Mouse (Mus musculus) Patski (cell line): ENCODE measurements around the gene Emd. TPM values are rescaled to one million over a fixed set of nuclear protein-coding genes. Genes with fewer than 3 reads are reported as not detected.

ENCODE experiments used
- ATAC-seq: fragments of 100-300 bp; one replicate; pipeline ENCODE4 v1.8.0; 2021
- CTCF ChIA-PET: fragments of 350-600 bp; sonication (Branson Sonifier 250); formaldehyde crosslinking; loops from one replicate; lab custom pipeline; 2022; ENCODE audit warnings: inconsistent platforms; lab: Charles Lee
- POLR2A ChIA-PET: fragments of 350-600 bp; sonication (Branson Sonifier 250); formaldehyde crosslinking; loops from one replicate; lab custom pipeline; 2022; ENCODE audit warnings: antibody characterized with exemption, inconsistent platforms; lab: Charles Lee
- DNase-seq: peaks from one replicate; pipeline ENCODE4 v3.0.0-alpha.2; 2011; ENCODE audit warnings: low read depth, low spot score
- H3K27me3 ChIP-seq: fragments of 371-371 bp; one replicate; pipeline ENCODE4 v1.5.1; 2021
- CTCF ChIP-seq: fragments of 100-300 bp; IDR thresholded peaks from one replicate; pipeline ENCODE4 v1.5.1; 2021
- in situ Hi-C: fragments of 300-500 bp; cut with MboI; formaldehyde crosslinking; loops from 3 replicates; pipeline ENCODE4 v1.11.1; 2018; ENCODE audit warnings: low pct_unique_long_range_greater_than_20kb, mixed read lengths
- polyA plus RNA-seq: library from polyadenylated mRNA; unstranded; gene quantifications from one replicate; pipeline ENCODE4 v1.2.3, GENCODE M21; 2021

Gene Emd
- polyA plus RNA-seq, 1 experiment from 2014 or later: 88.3 TPM

- ATAC-seq: peak; percentile 38
- no peak for TF ChIP-seq CTCF
- in situ Hi-C loops: loop anchor here (5.0 kb wide), 2 partner anchors 37 to 167 kb away; partner anchors contain the start of genes Dnase1l1 and Taz
- H3K27me3 ChIP-seq: no peaks in the 10 kb centered on the region
- ChIA-PET POLR2A (interaction anchor here (0.7 to 2.1 kb wide), 3 partner anchors 24 to 123 kb away, joined by 3 to 10 read pairs (median 7); partner anchors contain the start of genes Rpl10 and Taz), CTCF (no interaction called here)
- no peak for DNase-seq
Observed at GRCm38 (mm10) chrX:74245687-74246086, 8.8 kb upstream of the Emd start.

GRCm38 (mm10) chrX:74246213-74246681 lies 8.2 kb upstream of the Emd start:
- no peaks in the 10 kb centered on the region for H3K27me3 ChIP-seq
- TF ChIP-seq CTCF: no peak
- ChIA-PET POLR2A (interaction anchor here (0.6 to 2.1 kb wide), 4 partner anchors 24 to 448 kb away, joined by 3 to 10 read pairs (median 5); partner anchors contain the start of genes Rpl10 and Taz), CTCF (no interaction called here)
- in situ Hi-C loops: loop anchor here (5.0 kb wide), 2 partner anchors 36 to 166 kb away; partner anchors contain the start of genes Dnase1l1 and Taz
- DNase-seq (no peak), ATAC-seq (peak; percentile 58)

GRCm38 (mm10) chrX:74246693-74247092 lies 7.8 kb upstream of the Emd start:
- DNase-seq: no peak

GRCm38 (mm10) chrX:74248651-74249050 lies 5.8 kb upstream of the Emd start:
- ChIA-PET CTCF (interaction anchor here (0.7 to 3.7 kb wide), 16 partner anchors 10 to 172 kb away, joined by 3 to 28 read pairs (median 4); partner anchors contain the start of genes Fam3a and Ikbkg), POLR2A (interaction anchor here (0.7 to 1.5 kb wide), 4 partner anchors 23 to 165 kb away, joined by 3 to 4 read pairs (median 3); no protein-coding TSS in a partner anchor)
- DNase-seq (no peak), ATAC-seq (no peak)
- no peaks in the 10 kb centered on the region for H3K27me3 ChIP-seq
- no peak for TF ChIP-seq CTCF
- in situ Hi-C loops: loop anchor here (5.0 kb wide), 2 partner anchors 34 to 164 kb away; partner anchors contain the start of genes Dnase1l1 and Taz

More at GRCm38 (mm10) chrX:74246693-74247092, 7.8 kb upstream of the Emd start:
- TF ChIP-seq CTCF: no peak
- ATAC-seq: no peak
- no peaks in the 10 kb centered on the region for H3K27me3 ChIP-seq
- ChIA-PET POLR2A (interaction anchor here (0.6 to 2.1 kb wide), 2 partner anchors 34 to 449 kb away, joined by 3 to 10 read pairs; partner anchors contain the start of gene Taz), CTCF (no interaction called here)
- in situ Hi-C loops: loop anchor here (5.0 kb wide), 2 partner anchors 36 to 166 kb away; partner anchors contain the start of genes Dnase1l1 and Taz

- no peak for TF ChIP-seq CTCF
- DNase-seq: no peak
- peaks cover 3% of the 10 kb centered on the region for H3K27me3 ChIP-seq
- CTCF ChIA-PET: interaction anchor here (0.8 to 3.7 kb wide), 8 partner anchors 9 to 164 kb away, joined by 3 to 28 read pairs (median 6); partner anchors contain the start of genes Fam3a and Ikbkg
- no peak for ATAC-seq
- in situ Hi-C loops: loop anchor here (5.0 kb wide), 2 partner anchors 33 to 163 kb away; partner anchors contain the start of genes Dnase1l1 and Taz
- POLR2A ChIA-PET: interaction anchor here (1.5 kb wide), 1 partner anchor 164 kb away, joined by 4 read pairs; no protein-coding TSS in a partner anchor
Observed at GRCm38 (mm10) chrX:74249615-74250014, 4.9 kb upstream of the Emd start, which contains the start of gene Flna. Gene Flna, minus strand, starts transcription at chrX:74249820.

GRCm38 (mm10) chrX:74254888-74255565 lies 540 bp downstream of the Emd start:
- no peak for TF ChIP-seq CTCF
- in situ Hi-C loops: no loop called here
- peak; percentile 28 for ATAC-seq
- CTCF ChIA-PET: no interaction called here
- H3K27me3 ChIP-seq: peaks cover 9% of the 10 kb centered on the region
- DNase-seq: no peak
- POLR2A ChIA-PET: interaction anchor here (1.6 kb wide), 1 partner anchor 12 kb away, joined by 5 read pairs; no protein-coding TSS in a partner anchor

- no peak for ATAC-seq
- POLR2A ChIA-PET: interaction anchor here (1.3 kb wide), 1 partner anchor 13 kb away, joined by 5 read pairs; the partner anchor contains the start of gene Rpl10
- H3K27me3 ChIP-seq: peaks cover 9% of the 10 kb centered on the region
Observed at GRCm38 (mm10) chrX:74257746-74258145, 3.3 kb downstream of the Emd start.

GRCm38 (mm10) chrX:74269736-74270061 lies 15.2 kb downstream of the Emd start:
- POLR2A ChIA-PET: interaction anchor here (1.0 to 1.7 kb wide), 3 partner anchors 8 to 269 kb away, joined by 3 to 7 read pairs (median 3); no protein-coding TSS in a partner anchor
- TF ChIP-seq CTCF: no peak
- in situ Hi-C loops: no loop called here
- CTCF ChIA-PET: interaction anchor here (1.4 to 1.6 kb wide), 2 partner anchors 13 to 21 kb away, joined by 5 read pairs; no protein-coding TSS in a partner anchor
- DNase-seq (no peak), ATAC-seq (peak; percentile 9)
- H3K27me3 ChIP-seq: no peaks in the 10 kb centered on the region

More at GRCm38 (mm10) chrX:74257746-74258145, 3.3 kb downstream of the Emd start:
- no peak for DNase-seq
- no peak for TF ChIP-seq CTCF
- in situ Hi-C loops: no loop called here
- CTCF ChIA-PET: interaction anchor here (1.3 kb wide), 1 partner anchor 8 kb away, joined by 5 read pairs; the partner anchor contains the start of gene Flna

GRCm38 (mm10) chrX:74270062-74270901 lies 15.8 kb downstream of the Emd start, which contains the start of gene Rpl10:
Gene Rpl10, plus strand, starts transcription at chrX:74270812.
- peak; percentile 91 for DNase-seq
- in situ Hi-C loops: no loop called here
- no peak for TF ChIP-seq CTCF
- peak; percentile 66 for ATAC-seq
- ChIA-PET POLR2A (interaction anchor here (0.7 to 1.7 kb wide), 5 partner anchors 8 to 25 kb away, joined by 3 to 7 read pairs (median 6); partner anchors contain the start of gene Taz), CTCF (interaction anchor here (1.4 to 1.6 kb wide), 2 partner anchors 13 to 22 kb away, joined by 5 read pairs; no protein-coding TSS in a partner anchor)
- no peaks in the 10 kb centered on the region for H3K27me3 ChIP-seq
